Mouse (Mus musculus) hindbrain, postnatal 0 days (tissue): ENCODE measurements around the gene Smim13. TPM values are rescaled to one million over a fixed set of nuclear protein-coding genes. Genes with fewer than 3 reads are reported as not detected.
"Not testable (repeated sequence)": the region's sequence is repeated elsewhere in the genome, so short reads cannot be mapped to it uniquely, and the experiment has no call there.

Experiments
- ATAC-seq: fragments of 200-750 bp; cut with Nextera tagmentation; 2 replicates; pipeline ENCODE4 v1.8.0; 2017; ENCODE audit warnings: mild to moderate bottlenecking, moderate TSS enrichment, moderate library complexity
- DNase-seq: peaks from one replicate; pipeline ENCODE4 v3.0.0-alpha.2; 2015; ENCODE audit warnings: low spot score
- H3K27ac ChIP-seq: fragments of 300-500 bp; sonication (generic); 2 replicates; pipeline ENCODE4 v1.5.1; 2014; ENCODE audit warnings: mild to moderate bottlenecking
- H3K27me3 ChIP-seq: fragments of 300-500 bp; sonication (generic); 2 replicates; pipeline ENCODE4 v1.6.1; 2014; ENCODE audit warnings: low read length, mixed read lengths; ENCODE audit not compliant: insufficient read depth
- H3K36me3 ChIP-seq: fragments of 300-500 bp; sonication (generic); 2 replicates; pipeline ENCODE4 v1.6.1; 2014; ENCODE audit warnings: low read length, mixed read lengths; ENCODE audit not compliant: insufficient read depth
- H3K4me1 ChIP-seq: fragments of 300-500 bp; sonication (generic); 2 replicates; pipeline ENCODE4 v1.6.1; 2014; ENCODE audit warnings: antibody characterized with exemption, low read length, mixed read lengths; ENCODE audit not compliant: insufficient read depth
- H3K4me2 ChIP-seq: fragments of 300-500 bp; sonication (generic); 2 replicates; pipeline ENCODE4 v1.6.1; 2014; ENCODE audit warnings: low read depth, mild to moderate bottlenecking, low read length, moderate library complexity, mixed read lengths
- H3K4me3 ChIP-seq: fragments of 300-500 bp; sonication (generic); 2 replicates; pipeline ENCODE4 v1.5.1; 2014; ENCODE audit warnings: low read length
- H3K9ac ChIP-seq: fragments of 300-500 bp; sonication (generic); replicated peaks from 2 replicates; pipeline ENCODE4 v1.6.1; 2014; ENCODE audit warnings: mild to moderate bottlenecking, low read length, moderate library complexity, mixed read lengths
- H3K9me3 ChIP-seq: fragments of 300-500 bp; sonication (generic); 2 replicates; pipeline ENCODE4 v1.6.1; 2016; ENCODE audit warnings: low read length, mixed read lengths
- CTCF ChIP-seq: IDR thresholded peaks from 2 replicates; pipeline ENCODE4 v1.5.1; 2016; ENCODE audit warnings: antibody characterized with exemption, control low read depth, low read depth
- WGBS: fragments of 180-500 bp; shearing (Covaris S2); extraction: QIAGEN DNeasy Blood & Tissue Kit; methylation state at CpG from one replicate; pipeline ENCODE4 v1.1.7; 2014; 5-methylcytosine and 5-hydroxymethylcytosine counted together
- polyA plus RNA-seq: library from polyadenylated mRNA; unstranded; fragments of >200 nt; fragmentation: Nextera tagmentation; extraction: Ambion mirVana; gene quantifications from 2 replicates; pipeline ENCODE4 v1.2.1, GENCODE M21; 2015
- total RNA-seq: library from RNA; depleted of rRNA; stranded (reverse); fragments of >200 nt; gene quantifications from 2 replicates; pipeline ENCODE4 v1.2.3, GENCODE M21; 2014

Gene Smim13
- total and polyA plus RNA-seq, 2 experiments from 2014 or later: 27.5 to 44.2 TPM

- no peak for DNase-seq
- peak overlapping the region; percentile 85 for H3K9ac ChIP-seq
- peak overlapping the region; percentile 89 for H3K27ac ChIP-seq
- WGBS: under 1% methylated on average over 26 of the region's 27 CpGs
- no peaks in the 10 kb centered on the region for H3K36me3 ChIP-seq
- no peak for ATAC-seq
- no peaks in the 10 kb centered on the region for H3K27me3 ChIP-seq
- TF ChIP-seq CTCF: no peak
- peak overlapping the region; percentile 65 for H3K4me2 ChIP-seq
- H3K9me3 ChIP-seq: no peaks in the 10 kb centered on the region
- H3K4me1 ChIP-seq: peaks cover 11% of the 10 kb centered on the region; the same call in 1 of the 2 replicates
- H3K4me3 ChIP-seq: peak overlapping the region; percentile 71
These were observed 806 bp downstream of the Smim13 start for GRCm38 (mm10) chr13:41250318-41250981.

GRCm38 (mm10) chr13:41251232-41251631 is 1.6 kb downstream of the Smim13 start:
- not testable (repeated sequence) for H3K9me3 ChIP-seq, H3K36me3 ChIP-seq, ATAC-seq, H3K9ac ChIP-seq, DNase-seq, H3K27ac ChIP-seq, H3K27me3 ChIP-seq
- H3K4me2 ChIP-seq: peak overlapping the region; percentile 65
- peaks cover 11% of the 10 kb centered on the region; the same call in 1 of the 2 replicates for H3K4me1 ChIP-seq
- 95% methylated on average over 5 of the region's 5 CpGs for WGBS
- peak overlapping the region; percentile 71; the same call in 1 of the 2 replicates for H3K4me3 ChIP-seq

GRCm38 (mm10) chr13:41251667-41252066 is 2.0 kb downstream of the Smim13 start:
- H3K9me3 ChIP-seq: no peaks in the 10 kb centered on the region
- DNase-seq: no peak
- H3K36me3 ChIP-seq: no peaks in the 10 kb centered on the region
- no peak for TF ChIP-seq CTCF
- no peak overlapping the region for H3K27ac ChIP-seq
- no peak overlapping the region for H3K4me3 ChIP-seq
- H3K4me1 ChIP-seq: peaks cover 11% of the 10 kb centered on the region; the same call in 1 of the 2 replicates
- 83% methylated on average over 5 of the region's 5 CpGs for WGBS
- H3K27me3 ChIP-seq: no peaks in the 10 kb centered on the region
- H3K4me2 ChIP-seq: no peak overlapping the region
- no peak for ATAC-seq
- H3K9ac ChIP-seq: no peak overlapping the region

- no peak overlapping the region for H3K27ac ChIP-seq
- H3K27me3 ChIP-seq: no peaks in the 10 kb centered on the region
- H3K4me3 ChIP-seq: no peak overlapping the region
- 88% methylated on average over 6 of the region's 6 CpGs for WGBS
- ATAC-seq (no peak), DNase-seq (no peak)
- no peak overlapping the region for H3K4me2 ChIP-seq
- H3K9me3 ChIP-seq: no peaks in the 10 kb centered on the region
- peaks cover 11% of the 10 kb centered on the region; the same call in 1 of the 2 replicates for H3K4me1 ChIP-seq
- TF ChIP-seq CTCF: no peak
- H3K9ac ChIP-seq: no peak overlapping the region
- H3K36me3 ChIP-seq: no peaks in the 10 kb centered on the region
These were observed 2.5 kb downstream of the Smim13 start for GRCm38 (mm10) chr13:41252141-41252540.

- 93% methylated on average over 7 of the region's 7 CpGs for WGBS
- ATAC-seq (no peak), DNase-seq (no peak)
- Histone ChIP-seq H3K27me3 (no peaks in the 10 kb centered on the region), H3K4me2 (no peak overlapping the region), H3K4me3 (no peak overlapping the region), H3K27ac (no peak overlapping the region), H3K9me3 (no peaks in the 10 kb centered on the region), H3K36me3 (no peaks in the 10 kb centered on the region), H3K4me1 (peaks cover 11% of the 10 kb centered on the region; the same call in 1 of the 2 replicates), H3K9ac (no peak overlapping the region)
- no peak for TF ChIP-seq CTCF
These were observed 3.1 kb downstream of the Smim13 start for GRCm38 (mm10) chr13:41252736-41253135.

- H3K27me3 ChIP-seq: no peaks in the 10 kb centered on the region
- peaks cover 10% of the 10 kb centered on the region; the same call in 1 of the 2 replicates for H3K4me1 ChIP-seq
- no peaks in the 10 kb centered on the region for H3K9me3 ChIP-seq
- no peaks in the 10 kb centered on the region for H3K36me3 ChIP-seq
- H3K9ac ChIP-seq: no peak overlapping the region
- ATAC-seq: no peak
- no peak for TF ChIP-seq CTCF
- H3K4me3 ChIP-seq: no peak overlapping the region
- WGBS: 79% methylated on average over 5 of the region's 5 CpGs
- no peak for DNase-seq
- H3K27ac ChIP-seq: no peak overlapping the region
- no peak overlapping the region for H3K4me2 ChIP-seq
These were observed 6.5 kb downstream of the Smim13 start for GRCm38 (mm10) chr13:41256126-41256525.

- 96% methylated on average over 3 of the region's 3 CpGs for WGBS
- H3K9ac ChIP-seq: no peak overlapping the region
- H3K27ac ChIP-seq: no peak overlapping the region
- H3K9me3 ChIP-seq: no peaks in the 10 kb centered on the region
- H3K4me2 ChIP-seq: no peak overlapping the region
- H3K27me3 ChIP-seq: no peaks in the 10 kb centered on the region
- peaks cover 4% of the 10 kb centered on the region; the same call in 1 of the 2 replicates for H3K4me1 ChIP-seq
- H3K4me3 ChIP-seq: no peak overlapping the region
- ATAC-seq (no peak), DNase-seq (no peak)
- H3K36me3 ChIP-seq: no peaks in the 10 kb centered on the region
- TF ChIP-seq CTCF: no peak
These were observed 7.3 kb downstream of the Smim13 start for GRCm38 (mm10) chr13:41256962-41257361.
